Mouse (Mus musculus) embryo, embryonic 11.5 days (tissue): ENCODE measurements around the gene Pfn5.
"Not testable (repeated sequence)": the region's sequence is repeated elsewhere in the genome, so short reads cannot be mapped to it uniquely, and the experiment has no call there.

Experiments used
- DNase-seq: peaks from one replicate; pipeline ENCODE4 v3.0.0-alpha.2; 2012; ENCODE audit warnings: low read depth, low spot score

Gene Pfn5

DNA sequence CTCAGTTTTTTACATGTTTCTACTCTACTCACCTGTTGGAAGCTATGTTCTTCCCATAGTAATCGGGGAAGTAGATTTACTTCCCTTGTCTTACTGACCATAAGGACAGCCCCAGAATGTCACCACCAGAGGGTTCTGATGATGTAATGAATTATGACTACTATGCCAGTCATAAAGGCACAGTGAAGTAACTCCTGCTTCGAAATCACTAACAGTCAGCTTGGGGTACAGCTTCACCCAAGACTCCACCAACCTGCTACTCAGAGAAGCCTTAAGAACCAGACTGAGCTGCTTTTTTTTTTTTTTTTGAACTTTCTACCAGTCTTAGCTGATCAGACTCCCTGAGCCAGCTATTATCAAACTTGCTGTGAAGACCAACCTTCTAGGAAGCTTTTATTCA is at the start of gene Pfn5, which contains the start of gene Asb12:
Pfn5 (plus strand) TSS at position 218 of the 400 bp plus-strand sequence.
Asb12 (minus strand) TSS at position 101 of the 400 bp plus-strand sequence.
- no peak for DNase-seq

DNA sequence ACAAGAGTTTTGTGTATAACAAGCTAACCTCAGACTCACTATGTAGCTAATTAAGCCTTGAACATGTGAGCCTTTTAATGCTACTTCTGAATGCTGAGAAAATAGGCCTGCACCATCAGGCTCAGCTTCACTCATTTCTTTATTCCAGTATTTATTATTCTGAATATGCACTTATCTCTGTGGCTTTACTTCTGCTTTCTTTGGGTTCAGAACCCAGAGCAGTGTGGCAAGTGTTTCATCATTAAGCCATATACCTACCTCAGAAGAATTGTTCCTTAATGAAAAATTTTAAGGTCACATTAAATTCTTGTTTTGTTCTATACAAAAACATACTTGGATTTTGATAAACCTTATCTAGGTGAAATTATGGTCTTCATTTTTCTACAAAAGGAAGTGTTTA is 34.0 kb upstream of the Pfn5 start:
- no peak for DNase-seq

DNA sequence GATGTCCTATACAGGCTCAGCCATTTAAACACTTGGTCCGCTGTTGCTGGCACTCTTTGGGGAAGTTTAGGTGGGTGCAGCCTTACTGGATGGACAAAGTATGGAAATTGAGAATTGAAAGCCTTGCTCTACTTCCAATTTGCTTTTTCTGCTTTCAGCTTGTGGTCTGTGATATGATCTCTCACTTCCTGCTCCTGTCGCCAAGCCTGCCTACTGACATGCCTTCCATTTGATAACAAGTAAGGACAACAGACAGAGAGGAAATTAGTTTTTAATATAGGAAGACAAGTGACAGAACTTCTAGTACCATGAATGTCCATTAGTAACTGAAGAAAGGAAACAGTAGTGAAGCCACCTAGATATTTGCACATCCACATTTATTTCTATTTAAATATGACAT is 32.7 kb upstream of the Pfn5 start:
- no peak for DNase-seq

DNA sequence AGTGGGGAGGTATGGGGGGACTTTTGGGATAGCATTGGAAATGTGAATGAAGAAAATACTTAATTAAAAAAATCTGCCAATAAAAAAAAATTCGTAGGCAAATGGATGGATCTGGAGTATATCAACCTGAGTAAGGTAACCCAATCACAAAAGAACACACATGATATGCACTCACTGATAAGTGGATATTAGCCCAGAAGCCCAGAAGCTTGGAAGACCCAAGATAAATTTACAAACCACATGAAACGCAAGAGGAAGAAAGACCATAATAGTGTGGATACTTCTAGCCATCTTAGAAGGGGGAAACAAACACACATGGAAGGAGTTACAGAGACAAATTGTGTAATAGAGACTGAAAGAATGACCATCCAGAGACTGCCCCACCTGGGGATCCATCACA is 22.4 kb upstream of the Pfn5 start:
- DNase-seq, result not testable (repeated sequence)

DNA sequence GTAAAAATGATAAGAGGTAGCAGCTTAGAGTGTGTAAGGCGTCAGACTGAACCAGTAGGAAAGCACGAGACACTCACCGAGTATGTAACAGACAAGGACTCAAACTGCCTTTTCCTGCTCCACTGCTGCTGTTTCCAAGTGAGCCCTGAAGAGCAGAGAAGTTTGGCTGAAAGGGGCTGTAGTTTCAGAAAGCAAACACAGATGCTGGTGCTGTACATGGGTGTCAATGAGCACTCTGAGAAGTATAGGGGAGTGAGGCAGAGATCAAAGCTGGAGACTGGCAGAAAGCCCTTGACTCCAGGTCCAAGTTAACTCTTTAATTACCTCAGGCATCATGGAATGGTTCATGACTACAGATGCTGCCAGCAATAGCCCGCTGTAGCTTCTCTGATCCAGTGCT is 3.6 kb upstream of the Pfn5 start:
- no peak for DNase-seq

DNA sequence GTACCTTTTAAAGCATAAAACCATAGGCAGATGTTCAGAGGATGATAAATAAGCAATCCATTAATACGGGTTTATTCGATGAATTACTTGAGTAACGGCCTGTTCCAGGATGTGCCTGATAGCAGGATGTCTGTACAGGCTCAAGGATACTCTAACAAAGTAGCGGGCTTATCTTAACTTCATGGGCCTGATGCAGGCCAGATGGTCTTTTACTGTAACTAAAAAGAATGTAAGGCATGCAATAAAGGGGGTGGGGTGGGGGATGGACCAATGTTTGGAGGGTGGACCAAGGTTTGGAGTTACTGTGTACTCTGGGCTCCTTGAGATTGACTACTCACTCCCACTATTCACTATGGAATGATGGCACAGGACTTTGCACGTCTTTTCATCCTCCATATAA is 42.7 kb downstream of the Pfn5 start:
- no peak for DNase-seq
